In the genomic region with DNA sequence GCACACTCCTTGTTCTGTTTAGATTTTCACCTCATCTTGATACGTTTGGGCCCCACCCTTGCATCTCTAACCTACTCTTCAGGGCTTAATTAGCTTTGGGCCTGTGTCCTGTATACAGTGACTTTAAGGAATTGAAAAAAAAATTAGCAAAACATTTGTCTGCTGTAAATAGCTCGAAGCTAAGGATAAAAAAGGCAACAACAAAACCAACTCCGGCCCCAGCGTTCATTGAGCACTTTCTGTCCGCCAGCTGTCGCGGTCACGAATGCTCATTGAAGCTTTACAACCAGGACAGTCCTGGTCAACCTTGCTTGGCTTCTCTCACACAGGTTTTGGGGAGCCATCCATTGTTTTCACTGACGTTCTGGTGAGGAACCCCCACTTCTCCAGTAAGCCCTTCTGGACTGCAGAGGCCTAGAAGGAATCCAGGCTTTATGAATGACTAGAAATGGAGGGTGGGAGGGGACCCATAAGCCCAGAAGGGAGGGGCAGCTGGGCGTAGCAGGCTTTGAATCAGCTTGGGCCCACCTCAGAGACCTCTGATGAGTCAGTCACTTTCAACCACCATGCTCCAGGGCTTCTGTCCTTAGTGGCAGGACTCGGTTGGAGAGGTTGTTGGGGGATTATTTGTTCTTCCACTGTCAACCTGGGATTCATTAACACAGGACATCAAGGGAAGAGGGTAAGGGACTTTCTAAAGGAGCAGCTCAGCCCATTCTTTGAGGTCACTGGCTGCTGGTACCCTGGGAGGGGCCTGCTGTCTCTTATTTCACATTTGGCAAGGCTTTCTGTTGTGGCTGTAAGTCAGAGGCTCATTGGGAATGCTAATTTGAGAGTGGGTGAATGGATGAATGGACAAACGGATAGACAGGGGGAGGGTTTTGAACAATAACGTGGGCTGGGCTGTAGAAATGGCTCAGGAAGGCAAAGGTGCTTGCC, we compare ENCODE assay signal across 13 mouse cellular contexts. TPM values are rescaled to one million over a fixed set of nuclear protein-coding genes. Genes with fewer than 3 reads are reported as not detected.
A peak's percentile ranks its signal among the peaks of the same experiment; 100 is the strongest.
DNase-seq lines count a peak whose midpoint lies in the region; ATAC-seq and TF ChIP-seq lines count a peak whose summit lies in the region.
"Had no signal": no experiment of that assay in that cellular context is flagged by ENCODE, and none has a peak within 500 bp of the region (broad histone marks: within the 10 kb centered on the region; RNA-seq: fewer than 3 reads in every experiment).

No protein-coding gene starts in this region.

- no peak overlapping the region for H3K4me2 ChIP-seq in hindbrain, embryonic 16.5 days (ENCODE audit: low read length)
- H3K4me2 ChIP-seq: heart, embryonic 12.5 days; stomach, embryonic 15.5 days had no signal

- no peak overlapping the region for H3K9ac ChIP-seq in hindbrain, embryonic 16.5 days (ENCODE audit: low read depth, low read length)
- H3K9ac ChIP-seq: heart, embryonic 12.5 days; stomach, embryonic 15.5 days had no signal

- no peak overlapping the region for H3K4me3 ChIP-seq in hindbrain, embryonic 16.5 days (ENCODE audit: low read length)
- H3K4me3 ChIP-seq: erythroblast, embryonic 14.5 days; heart, embryonic 12.5 days; stomach, embryonic 15.5 days had no signal

- peak; percentile 80 for DNase-seq in heart, adult 11 months
- DNase-seq in heart, postnatal 25 days (ENCODE audit: low spot score), result no peak
- peak; percentile 87 for DNase-seq in A20 (ENCODE audit: low read depth, low spot score)
- peak; percentile 71 for DNase-seq in brain, embryonic 14.5 days (ENCODE audit: low read depth)
- DNase-seq in layer of hippocampus, adult 11-12 months (ENCODE audit: low spot score), result no peak
- DNase-seq in urinary bladder, postnatal 4 days (ENCODE audit: low spot score in 2 of 2), result no peak
- no peak for DNase-seq in right cerebral cortex, postnatal 10 days (ENCODE audit: low spot score in 2 of 2)
- DNase-seq: cerebellum, adult 11 months had no signal

- H3K27me3 ChIP-seq in hindbrain, embryonic 16.5 days (replicated peaks; ENCODE audit: control insufficient read depth, insufficient read depth, low read length), result no peaks in the 10 kb centered on the region
- H3K27me3 ChIP-seq: heart, embryonic 12.5 days; stomach, embryonic 15.5 days had no signal

- no peak for TF ChIP-seq POLR2A in brain, embryonic 14.5 days (IDR thresholded peaks at IDR 0.05; ENCODE audit: borderline replicate concordance, extremely low read depth, insufficient read depth, insufficient read length, poor library complexity, severe bottlenecking)

- 40% methylated on average over 13 of the region's 13 CpGs for WGBS in hindbrain, embryonic 16.5 days

- H3K27ac ChIP-seq in hindbrain, embryonic 16.5 days (ENCODE audit: low read depth, low read length), result no peak overlapping the region
- H3K27ac ChIP-seq: stomach, embryonic 15.5 days had no signal

- H3K36me3 ChIP-seq in hindbrain, embryonic 16.5 days (ENCODE audit: control insufficient read depth, insufficient read depth, low read length), result no peaks in the 10 kb centered on the region
- H3K36me3 ChIP-seq: heart, embryonic 12.5 days; stomach, embryonic 15.5 days had no signal

- no peaks in the 10 kb centered on the region for H3K4me1 ChIP-seq in hindbrain, embryonic 16.5 days (ENCODE audit: control insufficient read depth, insufficient read depth, low read depth, low read length)

- intact Hi-C loops in heart, postnatal 25 days (cut with DNase I), result no loop called here

- H3K9me3 ChIP-seq in hindbrain, embryonic 16.5 days (ENCODE audit: control insufficient read depth, low read length), result no peaks in the 10 kb centered on the region
- H3K9me3 ChIP-seq: heart, embryonic 12.5 days; stomach, embryonic 15.5 days had no signal

- no peak for TF ChIP-seq CTCF in brain, embryonic 14.5 days (IDR thresholded peaks at IDR 0.05; ENCODE audit: borderline replicate concordance, extremely low read depth, insufficient read depth, insufficient read length)

- ATAC-seq in hindbrain, embryonic 16.5 days, result peak; percentile 56; the same call in 1 of the 2 replicates
- ATAC-seq: intestine, postnatal 0 days had no signal

RNA-seq across cellular contexts. Expression of a gene that starts 11.6 kb away (rescaled TPM):
- total RNA-seq in heart, postnatal 25 days (2021), result 1 to 10 TPM; 3.1 to 3.8 TPM
- polyA plus RNA-seq in brain, embryonic 14.5 days (2012; rRNA removed), result 0.64 and 1.9 TPM in 2 replicates
- polyA plus RNA-seq in hindbrain, embryonic 16.5 days (2015; fragmentation: Nextera tagmentation; extraction: Ambion mirVana), result 1.6 and 1.9 TPM in 2 replicates

Comparison
In these comparisons a context has a peak if more than half of its experiments do, and no peak if none do; other contexts are left out.
1. DNase-seq: peak in heart, adult 11 months (single experiment), A20 (single experiment) and brain, embryonic 14.5 days (single experiment); none in heart, postnatal 25 days (single experiment), layer of hippocampus, adult 11-12 months (single experiment), urinary bladder, postnatal 4 days (0 of 2) and right cerebral cortex, postnatal 10 days (0 of 2).